9 mouse cellular contexts compared by ENCODE assay signal in the genomic region with DNA sequence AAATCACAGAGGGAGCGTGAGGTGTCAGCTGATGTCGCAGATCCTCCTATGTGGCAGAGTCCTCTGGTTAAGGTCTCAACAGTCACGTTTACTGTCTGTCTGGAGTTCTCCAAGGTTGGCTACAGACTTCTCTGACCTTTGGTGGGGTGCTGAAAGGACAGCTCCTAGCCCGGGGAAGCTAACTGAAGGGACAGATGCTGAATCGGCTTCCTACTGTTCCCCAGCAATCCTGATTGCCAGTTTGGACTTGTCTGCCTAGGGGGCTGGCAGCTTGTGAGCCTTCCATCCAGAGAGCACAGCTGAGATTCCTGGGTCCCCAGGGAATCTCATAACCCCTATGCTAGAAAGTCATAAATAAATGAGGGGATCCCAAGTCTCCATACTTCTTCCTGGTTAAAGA. TPM values are rescaled to one million over a fixed set of nuclear protein-coding genes. Genes with fewer than 3 reads are reported as not detected.
DNase-seq lines count a peak whose midpoint lies in the region.
"Had no signal": no experiment of that assay in that cellular context is flagged by ENCODE, and none has a peak within 500 bp of the region (broad histone marks: within the 10 kb centered on the region; RNA-seq: fewer than 3 reads in every experiment).

No protein-coding gene starts in this region.

- DNase-seq in heart, postnatal 10 days, result peak; percentile 40 to 56
- DNase-seq in heart, adult 8-10 months (ENCODE audit: low spot score), result no peak
- DNase-seq in 416B (ENCODE audit: low read depth) (peak; percentile 12), R1 (ENCODE audit: low read depth, low spot score) (peak; percentile 77)
- peak; percentile 31 for DNase-seq in induced T-regulatory cell, adult 2 months (ENCODE audit: low read depth)
- DNase-seq in T-cell, adult 2 months (ENCODE audit: low spot score), result no peak
- DNase-seq in urinary bladder, postnatal 10 days (ENCODE audit: low spot score), result no peak
- DNase-seq in spleen, postnatal 10 days (ENCODE audit: low spot score in 2 of 2), result no peak
- DNase-seq: kidney, adult 18-20 months had no signal

- intact Hi-C loops in heart, postnatal 10 days (cut with DNase I), result no loop called here

RNA-seq across cellular contexts. Expression of gene Crmp1, which starts 1.2 kb away (rescaled TPM):
- 1 to 10 TPM; 7.3 to 7.8 TPM for total RNA-seq in heart, postnatal 10 days (2021)
- total RNA-seq in heart, adult 8-10 months (2022), result under 1 TPM; 0.19 to 0.73 (median 0.39) TPM

Comparison
In these comparisons a context has a peak if more than half of its experiments do, and no peak if none do; other contexts are left out.
1. DNase-seq: peak in heart, postnatal 10 days (2 of 2), 416B (single experiment), R1 (single experiment) and induced T-regulatory cell, adult 2 months (single experiment); none in heart, adult 8-10 months (single experiment), T-cell, adult 2 months (single experiment), urinary bladder, postnatal 10 days (single experiment) and spleen, postnatal 10 days (0 of 2).
2. RNA of gene Crmp1, which starts 1.2 kb away (total RNA-seq): 7.3 to 7.8 TPM in heart, postnatal 10 days; 0.19 to 0.73 TPM in heart, adult 8-10 months; every median in the first group is over 4 times any median in the second.